Mouse (Mus musculus) macrophage (primary cell): ENCODE measurements around the gene Rhbdl1. TPM values are rescaled to one million over a fixed set of nuclear protein-coding genes. Genes with fewer than 3 reads are reported as not detected.

Source experiments
- H3K27ac ChIP-seq: fragments of 350-480 bp; formaldehyde crosslinking; 2 replicates; pipeline ENCODE4 v1.9.0; 2021
- H3K36me3 ChIP-seq: fragments of 350-480 bp; formaldehyde crosslinking; 2 replicates; pipeline ENCODE4 v1.9.0; 2021; ENCODE audit errors: inconsistent target
- H3K4me3 ChIP-seq: fragments of 350-480 bp; formaldehyde crosslinking; 2 replicates; pipeline ENCODE4 v1.9.0; 2021; ENCODE audit errors: inconsistent target
- H3K79me2 ChIP-seq: fragments of 350-480 bp; formaldehyde crosslinking; 2 replicates; pipeline ENCODE4 v1.9.0; 2021; ENCODE audit errors: inconsistent target
- WGBS: methylation state at CpG from one replicate; pipeline ENCODE4 v1.1.7; 2026; ENCODE audit warnings: inconsistent platforms; ENCODE audit not compliant: missing documents; 5-methylcytosine and 5-hydroxymethylcytosine counted together
- polyA plus RNA-seq: library from polyadenylated mRNA; stranded (reverse); fragments of 250-400 nt; gene quantifications from 3 replicates; pipeline ENCODE4 v1.2.4, GENCODE M21; 2018; ENCODE audit warnings: inconsistent platforms

The Rhbdl1 gene
- polyA plus RNA-seq, 1 experiment from 2014 or later: 0.16 TPM

DNA sequence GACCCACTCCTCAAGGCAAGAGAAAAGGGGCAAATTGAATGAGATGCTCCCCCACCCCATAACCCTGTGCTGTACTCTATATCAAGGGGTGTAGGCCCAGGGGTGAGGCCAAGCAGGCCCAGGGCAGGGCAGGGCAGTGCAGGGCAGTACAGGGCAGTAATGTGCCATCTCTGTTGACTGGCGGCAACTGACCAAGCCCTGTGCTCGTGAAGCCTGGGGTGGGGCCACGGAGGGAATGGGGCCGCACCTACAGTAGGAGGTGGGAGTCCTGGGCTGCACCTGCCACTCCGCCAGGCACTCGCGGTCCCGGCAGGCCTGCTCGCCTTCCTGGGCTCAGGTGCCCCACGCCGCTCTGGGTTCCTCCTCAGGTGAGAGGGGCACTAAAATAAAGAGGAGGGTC lies 28.2 kb upstream of the Rhbdl1 start:
- Histone ChIP-seq H3K36me3 (no peaks in the 10 kb centered on the region), H3K4me3 (no peak overlapping the region), H3K27ac (no peak overlapping the region), H3K79me2 (no peaks in the 10 kb centered on the region; the same call in 1 of the 2 replicates)
- 86% methylated on average over 11 of the region's 11 CpGs for WGBS

DNA sequence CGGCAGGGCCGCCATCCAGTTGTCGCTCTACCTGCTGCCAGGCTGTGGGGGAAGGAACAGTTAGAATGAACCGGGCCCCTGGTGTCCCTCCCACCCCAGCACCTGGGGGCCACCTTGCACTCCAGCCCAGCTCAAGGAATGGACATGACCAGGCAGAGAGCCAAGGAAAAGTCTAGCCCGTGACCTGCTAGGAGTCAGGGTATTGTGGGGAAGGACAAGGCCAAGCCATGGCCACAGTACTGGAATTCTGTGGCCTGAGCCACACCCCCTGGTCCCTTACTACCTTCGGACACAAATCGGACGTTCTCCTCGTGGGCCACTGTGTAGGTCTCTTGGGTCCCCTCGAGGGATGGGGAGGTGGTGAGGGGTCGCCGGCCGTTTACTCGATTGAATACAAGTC lies 27.2 kb upstream of the Rhbdl1 start:
- Histone ChIP-seq H3K4me3 (no peak overlapping the region), H3K79me2 (no peaks in the 10 kb centered on the region; the same call in 1 of the 2 replicates), H3K27ac (no peak overlapping the region), H3K36me3 (no peaks in the 10 kb centered on the region)
- WGBS: 95% methylated on average over 14 of the region's 14 CpGs

DNA sequence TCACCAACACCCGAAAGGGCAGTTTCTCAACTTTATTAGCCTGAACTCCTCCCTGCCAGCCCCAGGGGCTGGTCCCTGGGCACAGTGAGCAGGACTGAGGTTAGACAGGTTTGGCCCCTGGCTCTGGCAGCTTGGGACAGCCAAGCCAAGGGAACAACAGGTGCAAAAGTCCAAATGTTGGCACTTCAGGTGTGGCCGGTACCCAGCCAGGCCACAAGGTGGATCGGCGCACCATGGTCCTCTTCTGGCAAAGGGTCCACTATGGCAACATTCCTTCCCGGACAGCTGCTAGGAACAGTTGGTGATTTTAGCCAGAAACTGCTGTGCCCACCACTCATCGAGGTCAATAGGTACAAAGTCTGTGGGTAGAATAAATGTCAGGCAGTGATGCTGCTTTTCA lies 26.6 kb upstream of the Rhbdl1 start:
- Histone ChIP-seq H3K4me3 (no peak overlapping the region), H3K36me3 (no peaks in the 10 kb centered on the region), H3K79me2 (no peaks in the 10 kb centered on the region; the same call in 1 of the 2 replicates), H3K27ac (no peak overlapping the region)
- 94% methylated on average over 6 of the region's 6 CpGs for WGBS

DNA sequence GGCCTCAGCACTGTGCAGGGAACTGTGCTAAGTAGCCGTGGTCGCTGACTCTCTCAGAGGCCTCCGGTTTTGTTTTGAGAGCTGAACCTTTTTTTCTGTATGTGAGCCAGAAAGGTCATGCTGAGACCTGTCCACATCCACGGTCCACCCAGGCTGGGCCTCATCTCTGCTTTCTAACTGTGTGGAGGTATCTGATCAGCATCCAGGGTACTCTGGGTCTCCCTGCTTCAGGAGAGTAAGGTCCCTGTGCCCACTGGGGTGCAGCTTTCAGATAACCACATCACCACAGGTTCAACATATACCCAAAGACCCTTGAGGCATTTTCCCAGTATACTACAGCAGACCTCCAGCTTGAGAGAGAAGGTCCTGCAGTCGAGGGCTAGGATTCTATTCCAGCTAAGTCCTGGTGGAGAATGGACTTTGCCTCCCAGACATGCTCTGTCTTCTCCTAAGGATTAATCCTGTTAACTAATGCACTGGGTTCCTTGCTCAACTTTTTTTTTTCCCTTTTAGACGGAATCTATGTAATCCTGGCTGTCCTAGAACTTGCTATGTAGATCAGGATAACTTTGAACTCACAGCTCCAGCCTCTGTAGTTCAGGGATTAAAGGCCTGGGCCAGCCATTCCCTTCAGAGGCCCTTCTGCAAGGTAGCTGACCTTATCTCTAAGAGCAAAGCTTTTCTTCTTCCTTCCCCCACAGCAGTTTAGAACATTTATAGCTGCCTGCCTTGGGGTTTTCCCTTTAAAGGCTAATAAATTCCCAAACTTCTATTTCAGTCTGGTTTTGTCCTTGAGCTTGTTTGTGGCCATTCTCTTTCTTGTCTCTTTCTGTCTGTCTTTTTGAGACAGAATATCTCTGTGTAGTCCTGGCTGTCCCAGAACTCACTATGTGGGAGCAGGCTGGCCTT lies 24.9 kb upstream of the Rhbdl1 start:
- 10% methylated on average over 6 of the region's 6 CpGs for WGBS
- Histone ChIP-seq H3K36me3 (no peaks in the 10 kb centered on the region), H3K79me2 (no peaks in the 10 kb centered on the region; the same call in 1 of the 2 replicates), H3K27ac (peak overlapping the region; percentile 27), H3K4me3 (peak overlapping the region; percentile 39)

DNA sequence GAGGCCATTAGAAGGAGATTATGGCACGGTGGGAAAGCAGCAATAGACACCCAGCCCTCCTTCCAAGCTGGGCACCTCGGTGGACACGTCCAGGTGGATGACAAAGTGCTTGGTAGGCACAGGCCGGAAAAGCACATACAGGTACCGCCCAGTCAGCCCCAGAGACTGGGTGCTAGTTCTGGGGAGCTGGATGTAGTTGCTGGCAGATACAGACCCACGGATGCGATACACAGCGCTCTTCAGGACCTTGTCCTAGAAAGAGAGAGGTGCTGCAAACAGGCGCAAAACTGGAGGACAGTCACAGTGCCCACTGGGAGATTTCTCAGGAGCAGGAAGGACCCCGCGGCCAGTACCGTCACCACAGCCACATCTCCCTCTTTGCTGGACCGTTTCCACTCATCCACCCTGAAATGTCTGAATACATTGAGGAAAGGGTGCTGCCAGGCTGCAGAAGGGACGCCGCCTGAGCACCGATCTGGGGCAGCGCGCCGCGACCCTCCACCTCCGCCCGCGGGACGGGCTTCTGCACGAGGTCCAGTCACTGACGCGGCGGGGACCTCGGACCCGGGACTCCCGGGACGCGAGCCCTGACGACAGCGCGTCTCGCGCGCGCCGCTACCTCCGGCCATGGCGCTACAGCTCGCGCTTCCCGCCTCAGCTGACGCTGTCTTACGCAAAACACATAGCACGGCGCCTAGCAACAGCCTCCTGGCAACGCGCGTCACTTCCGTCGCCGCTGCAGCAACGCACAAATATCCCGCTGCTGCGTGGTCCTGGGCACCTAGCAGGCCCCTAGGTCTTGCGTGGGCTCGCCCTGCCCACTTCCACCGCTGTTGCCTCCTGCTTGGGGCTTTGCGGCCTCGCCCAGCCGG lies 24.0 kb upstream of the Rhbdl1 start, which contains the start of gene Wdr90:
Wdr90 (minus strand) TSS at position 670 of the 872 bp plus-strand sequence.
- Histone ChIP-seq H3K36me3 (no peaks in the 10 kb centered on the region), H3K79me2 (no peaks in the 10 kb centered on the region; the same call in 1 of the 2 replicates), H3K27ac (peak within 1 kb of the TSS; percentile 27), H3K4me3 (peak within 1 kb of the TSS; percentile 39)
- 4% methylated on average over 58 of the region's 65 CpGs for WGBS

DNA sequence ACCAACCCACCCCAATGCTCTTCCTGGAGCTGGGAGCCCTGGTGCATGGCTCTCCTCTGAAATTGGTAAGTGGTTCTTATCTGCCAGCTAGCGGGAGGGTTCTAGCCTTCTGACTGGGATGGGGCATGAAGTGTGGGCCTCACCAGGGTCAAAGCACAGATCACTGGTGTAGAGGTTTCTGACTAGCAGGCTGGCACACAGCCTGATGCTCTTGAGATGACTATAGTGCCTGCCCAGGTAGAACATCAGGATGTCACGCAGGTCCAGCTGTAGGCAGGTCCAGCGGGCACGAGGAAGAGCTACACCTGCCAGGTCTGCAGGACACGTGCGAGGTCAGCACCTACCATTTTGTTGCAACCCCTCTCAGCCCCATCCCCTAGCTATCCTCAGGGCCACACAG lies 23.1 kb upstream of the Rhbdl1 start:
- Histone ChIP-seq H3K27ac (no peak overlapping the region), H3K79me2 (no peaks in the 10 kb centered on the region), H3K4me3 (no peak overlapping the region), H3K36me3 (no peaks in the 10 kb centered on the region)
- WGBS: 90% methylated on average over 6 of the region's 6 CpGs

DNA sequence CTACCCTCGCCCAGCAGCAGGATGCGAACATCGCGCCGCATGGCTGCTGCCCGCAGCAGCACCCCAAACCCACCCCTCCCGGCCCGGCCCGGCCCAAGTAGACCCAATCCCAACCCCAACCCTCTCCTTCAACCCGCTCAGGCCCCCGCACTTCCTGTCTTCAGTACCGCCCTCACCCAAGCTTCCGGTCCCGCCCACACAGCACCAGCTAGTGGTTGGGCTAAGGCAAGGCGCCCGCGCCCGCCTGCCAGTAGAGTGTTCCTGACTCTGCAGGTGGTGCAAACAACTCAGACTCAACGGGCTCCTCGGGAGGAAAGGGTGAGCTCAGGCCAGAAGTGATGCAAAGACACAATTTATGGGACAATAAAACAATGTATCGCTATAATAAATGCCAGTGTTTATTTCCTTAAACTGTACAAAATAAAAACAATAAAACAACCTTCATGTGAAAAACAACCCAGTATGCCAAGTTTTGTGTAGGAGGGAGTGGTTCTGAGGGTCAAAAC lies 7.4 kb upstream of the Rhbdl1 start, which contains the start of gene Rhot2:
Rhot2 (minus strand) TSS at position 456 of the 506 bp plus-strand sequence.
- 0% methylated on average over 19 of the region's 21 CpGs for WGBS
- peaks cover 31% of the 10 kb centered on the region for H3K36me3 ChIP-seq
- peak within 1 kb of the TSS; percentile 44 for H3K27ac ChIP-seq
- H3K79me2 ChIP-seq: peaks cover 10% of the 10 kb centered on the region; the same call in 1 of the 2 replicates
- H3K4me3 ChIP-seq: peak within 1 kb of the TSS; percentile 68

DNA sequence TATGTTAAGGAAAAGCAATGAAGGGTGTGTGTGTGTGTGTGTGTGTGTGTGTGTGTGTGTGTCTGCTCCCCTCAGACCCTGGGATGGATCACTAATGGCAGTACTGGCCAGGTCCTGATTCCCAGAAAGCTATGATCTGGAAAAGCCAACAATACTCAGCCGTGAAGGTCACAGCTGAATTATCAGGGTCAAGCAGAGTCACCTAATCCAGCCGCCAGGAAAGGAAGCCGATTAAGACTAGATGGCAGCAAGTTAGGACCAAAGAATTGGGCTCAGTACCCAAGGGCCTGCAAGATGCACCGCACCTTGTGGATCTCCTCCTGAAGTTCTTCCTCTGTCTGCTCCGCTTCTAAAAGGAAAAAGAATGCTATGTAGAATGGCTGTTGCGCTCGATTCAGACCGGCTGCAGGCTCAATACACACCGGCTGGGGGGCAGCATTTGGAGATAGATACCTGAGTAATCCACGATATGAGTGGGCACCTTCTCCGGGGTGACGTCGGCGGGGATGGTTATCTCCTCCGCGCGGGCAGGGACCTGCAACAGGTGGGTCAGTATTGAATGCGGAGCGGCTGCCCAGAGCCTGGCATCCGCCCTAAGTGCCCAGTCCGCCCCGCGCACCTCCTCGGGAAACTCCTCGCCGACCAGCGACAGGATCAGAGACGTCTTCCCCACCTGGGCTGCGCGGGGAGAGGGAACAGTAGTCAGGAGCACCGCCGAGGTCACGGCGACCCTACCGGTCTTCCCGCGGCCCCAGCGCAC lies 6.7 kb upstream of the Rhbdl1 start:
- Histone ChIP-seq H3K79me2 (peaks cover 10% of the 10 kb centered on the region; the same call in 1 of the 2 replicates), H3K27ac (0 out of 2 replicates have a peak overlapping the region, but pooled peaks have one; percentile 2), H3K36me3 (peaks cover 37% of the 10 kb centered on the region), H3K4me3 (peak overlapping the region; percentile 68)
- 3% methylated on average over 38 of the region's 38 CpGs for WGBS

DNA sequence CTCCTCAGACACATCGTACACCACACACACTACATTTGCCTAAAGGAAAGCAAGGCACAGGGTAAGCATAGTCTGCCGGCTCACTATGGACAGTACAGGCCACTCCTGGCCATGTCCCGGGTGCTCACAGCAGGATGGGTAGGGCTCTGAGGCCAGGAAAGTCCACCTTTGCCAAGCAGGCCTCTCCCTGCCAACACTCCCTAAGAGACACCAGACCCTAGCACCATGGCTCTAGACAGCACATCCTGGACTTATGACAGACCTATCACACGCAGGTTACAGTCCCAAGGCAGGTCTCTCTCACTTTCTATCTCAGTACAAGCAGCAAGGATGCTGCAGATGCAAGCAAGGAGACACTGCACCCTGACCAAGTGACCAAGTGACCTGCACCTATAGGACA lies 6.0 kb upstream of the Rhbdl1 start:
- peaks cover 42% of the 10 kb centered on the region for H3K36me3 ChIP-seq
- H3K79me2 ChIP-seq: peaks cover 10% of the 10 kb centered on the region; the same call in 1 of the 2 replicates
- no peak overlapping the region for H3K27ac ChIP-seq
- H3K4me3 ChIP-seq: no peak overlapping the region
- WGBS: 95% methylated on average over 4 of the region's 4 CpGs

DNA sequence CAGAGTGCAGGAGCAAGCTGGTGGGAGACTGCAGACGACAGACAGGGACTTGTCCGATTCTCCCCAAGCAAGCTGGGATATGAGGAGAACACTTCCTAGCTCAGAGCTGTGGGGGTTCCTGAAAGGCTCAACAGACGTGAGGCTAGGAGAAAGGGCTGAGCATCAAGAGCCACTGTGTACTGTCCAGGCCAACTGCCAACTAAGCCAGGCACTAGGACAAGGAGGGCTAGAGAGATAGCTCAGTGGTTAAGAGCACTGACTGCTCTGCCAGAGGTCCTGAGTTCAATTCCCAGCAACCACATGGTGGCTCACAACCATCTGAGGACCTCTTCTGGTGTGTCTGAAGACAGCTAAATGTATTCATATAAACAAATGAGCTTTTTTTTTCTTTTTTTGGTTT lies 5.4 kb upstream of the Rhbdl1 start:
- peaks cover 48% of the 10 kb centered on the region for H3K36me3 ChIP-seq
- 100% methylated on average over 3 of the region's 3 CpGs for WGBS
- H3K27ac ChIP-seq: no peak overlapping the region
- no peak overlapping the region for H3K4me3 ChIP-seq
- peaks cover 10% of the 10 kb centered on the region; the same call in 1 of the 2 replicates for H3K79me2 ChIP-seq

DNA sequence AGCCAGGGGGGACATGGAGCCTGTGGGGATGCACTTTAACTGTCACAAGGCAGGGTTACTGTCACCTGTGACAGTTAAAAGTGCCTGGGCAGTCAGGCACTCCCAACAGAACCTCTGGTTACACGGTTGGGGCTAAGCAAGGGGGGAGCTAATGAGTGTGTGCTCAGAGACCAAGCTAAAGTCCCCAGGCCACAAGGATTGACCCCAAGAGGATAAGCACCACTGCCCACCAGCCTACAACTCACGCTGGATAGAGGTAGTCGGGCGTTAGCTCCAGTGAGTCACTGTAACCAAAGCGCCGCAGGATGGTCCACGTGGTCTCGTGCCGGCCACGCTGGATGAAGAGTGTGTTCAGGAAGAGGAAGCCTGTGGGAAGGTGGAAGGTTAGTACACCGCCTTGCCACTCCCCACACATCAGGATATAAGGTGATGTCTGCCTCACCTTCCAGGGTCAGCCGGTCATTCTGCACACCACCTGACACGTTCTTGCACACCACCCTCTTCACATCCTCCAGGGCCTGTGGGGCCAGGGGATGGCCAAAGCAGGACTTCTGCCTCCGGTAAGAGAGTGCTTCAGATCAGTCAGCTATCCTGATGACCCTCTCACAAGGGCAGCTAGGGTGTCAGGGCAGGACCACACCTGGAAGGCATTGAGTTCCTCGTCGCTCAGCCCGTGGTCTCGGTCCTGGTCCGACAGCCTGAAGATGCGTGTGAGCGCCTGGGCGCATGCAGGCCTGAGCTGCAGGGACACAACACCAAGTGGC lies 4.2 kb upstream of the Rhbdl1 start, which contains the start of gene Gm20683:
Gm20683 (minus strand) TSS at position 647 of the 764 bp plus-strand sequence.
- Histone ChIP-seq H3K4me3 (no peak within 1 kb of the TSS), H3K79me2 (peaks cover 12% of the 10 kb centered on the region; the same call in 1 of the 2 replicates), H3K27ac (no peak within 1 kb of the TSS), H3K36me3 (peaks cover 49% of the 10 kb centered on the region)
- WGBS: 93% methylated on average over 18 of the region's 22 CpGs

DNA sequence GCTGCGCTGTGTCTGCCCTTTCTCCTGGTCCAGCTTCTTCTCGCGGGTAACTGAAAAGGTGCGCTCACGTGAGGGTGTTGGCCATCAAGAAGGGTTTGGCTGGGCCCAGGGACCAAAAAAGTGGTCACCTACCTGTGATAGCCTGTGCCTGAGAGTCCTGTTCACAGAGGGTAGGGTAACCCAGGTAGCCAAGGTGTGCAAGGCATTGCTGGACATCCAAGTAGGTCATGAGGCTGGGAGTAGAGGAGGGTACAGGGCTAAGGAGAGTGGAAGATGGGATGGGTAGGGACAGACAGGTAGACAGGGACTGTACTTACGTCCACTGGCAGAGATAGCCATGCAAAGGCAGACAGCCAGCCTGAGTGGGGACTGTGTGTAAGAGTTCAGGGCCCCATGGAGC lies 3.4 kb upstream of the Rhbdl1 start:
- peaks cover 49% of the 10 kb centered on the region for H3K36me3 ChIP-seq
- H3K27ac ChIP-seq: no peak overlapping the region
- WGBS: 97% methylated on average over 6 of the region's 6 CpGs
- H3K79me2 ChIP-seq: peaks cover 19% of the 10 kb centered on the region
- no peak overlapping the region for H3K4me3 ChIP-seq
